Mouse (Mus musculus) kidney, adult 18-20 months (tissue): ENCODE data around the gene Col3a1.
A peak's percentile ranks its signal among the peaks of the same experiment; 100 is the strongest.

Source experiments
- DNase-seq: peaks from one replicate; pipeline ENCODE4 v3.0.0; 2021

The Col3a1 gene

DNA sequence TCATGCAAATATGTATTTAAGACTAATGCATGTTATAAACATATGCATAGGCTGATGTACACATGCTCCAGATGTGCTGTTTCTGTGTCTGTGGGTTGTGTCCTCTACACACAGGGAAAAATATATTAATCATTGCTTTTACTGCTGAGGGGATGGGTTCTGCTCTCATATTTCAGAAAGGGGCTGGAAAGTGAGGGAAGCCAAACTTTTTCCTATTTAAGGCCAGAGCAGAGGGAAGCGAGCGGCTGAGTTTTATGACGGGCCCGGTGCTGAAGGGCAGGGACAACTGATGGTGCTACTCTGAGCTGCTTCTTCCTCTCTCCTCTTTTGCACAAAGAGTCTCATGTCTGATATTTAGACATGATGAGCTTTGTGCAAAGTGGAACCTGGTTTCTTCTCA, at the start of gene Col3a1:
Gene Col3a1 (plus strand): TSS at position 151 of the 400 bp plus-strand sequence.
- DNase-seq, result peak; percentile 11

DNA sequence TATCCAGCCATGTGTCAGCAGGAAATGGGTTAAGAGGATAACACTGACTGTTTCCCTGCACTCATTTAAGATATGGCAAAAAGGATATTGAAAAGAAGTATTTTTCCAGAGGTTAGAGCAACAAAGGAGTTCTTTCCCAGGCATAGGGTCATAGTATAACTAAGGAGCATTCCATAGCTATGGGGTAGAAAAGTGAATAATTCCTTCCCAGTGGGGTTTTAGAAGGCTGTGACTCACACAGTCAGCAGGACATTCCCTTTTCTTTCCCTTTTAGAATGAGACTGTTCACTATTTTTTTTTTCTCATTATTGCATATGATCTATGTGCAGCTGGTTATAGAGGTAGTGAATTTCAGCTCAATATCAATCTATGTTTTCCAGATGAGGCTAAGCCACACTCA, 41.9 kb upstream of the Col3a1 start:
- no peak for DNase-seq

DNA sequence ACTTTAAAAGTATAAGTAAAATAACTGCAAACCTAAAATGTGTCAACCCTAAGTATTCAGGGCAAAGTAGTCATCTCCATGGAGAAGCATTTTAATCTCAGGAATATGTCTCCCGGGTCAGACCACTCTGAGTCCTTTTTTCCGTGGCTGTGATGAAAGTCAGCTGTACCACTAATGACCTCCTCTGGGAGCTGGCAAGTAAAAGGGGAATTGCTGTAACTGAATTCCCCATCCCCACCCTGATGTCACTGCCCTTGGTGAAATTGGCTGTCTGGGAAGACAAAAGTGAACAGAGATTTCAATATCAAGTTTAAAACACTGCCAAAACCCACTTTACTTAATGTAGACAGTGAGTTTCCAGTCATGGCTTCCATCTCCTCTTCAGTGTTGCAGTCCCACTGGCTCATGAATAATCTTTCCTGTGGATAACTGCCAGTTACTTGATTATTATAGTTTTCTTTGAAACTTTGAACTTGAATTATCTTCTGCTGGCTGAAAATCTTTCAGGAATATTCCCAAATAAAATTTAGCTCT, 35.3 kb upstream of the Col3a1 start:
- no peak for DNase-seq

DNA sequence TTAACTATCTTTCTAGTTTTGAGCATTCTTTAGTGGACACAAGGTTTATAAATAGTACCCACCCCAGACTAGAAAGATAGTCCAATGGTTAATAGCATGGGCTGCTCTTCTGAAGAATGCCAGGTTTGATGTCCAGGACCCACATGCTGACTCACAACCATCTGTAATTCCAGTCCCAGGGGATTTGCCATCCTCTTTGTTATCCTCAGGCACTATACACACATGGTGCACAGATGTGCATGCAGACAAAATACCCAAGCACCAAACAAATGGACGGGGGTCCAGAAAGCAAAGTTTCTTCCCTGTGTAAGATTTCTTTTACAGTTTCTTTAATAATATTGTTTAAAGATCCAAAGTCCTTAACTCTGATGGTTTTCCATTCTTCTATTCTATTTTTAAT, 23.4 kb upstream of the Col3a1 start:
- no peak for DNase-seq

DNA sequence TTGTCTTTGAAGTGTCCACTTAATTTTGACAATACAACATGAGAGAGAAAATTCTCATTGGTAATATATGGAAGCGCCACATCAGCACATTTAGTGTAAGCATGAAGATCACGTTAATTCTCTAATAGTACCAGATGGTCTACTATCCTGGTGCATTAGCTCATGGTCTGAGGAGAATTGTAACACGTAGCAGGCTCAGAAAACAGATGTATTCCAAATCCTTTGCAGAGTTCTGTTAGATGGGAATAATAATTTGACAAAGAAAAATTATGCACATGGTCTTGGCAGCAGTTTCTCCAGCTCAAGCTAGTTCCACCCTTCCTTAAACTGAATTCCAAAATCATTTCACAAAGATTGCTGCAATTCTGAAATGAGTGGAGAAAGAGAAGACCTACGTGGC, 21.3 kb upstream of the Col3a1 start:
- no peak for DNase-seq

DNA sequence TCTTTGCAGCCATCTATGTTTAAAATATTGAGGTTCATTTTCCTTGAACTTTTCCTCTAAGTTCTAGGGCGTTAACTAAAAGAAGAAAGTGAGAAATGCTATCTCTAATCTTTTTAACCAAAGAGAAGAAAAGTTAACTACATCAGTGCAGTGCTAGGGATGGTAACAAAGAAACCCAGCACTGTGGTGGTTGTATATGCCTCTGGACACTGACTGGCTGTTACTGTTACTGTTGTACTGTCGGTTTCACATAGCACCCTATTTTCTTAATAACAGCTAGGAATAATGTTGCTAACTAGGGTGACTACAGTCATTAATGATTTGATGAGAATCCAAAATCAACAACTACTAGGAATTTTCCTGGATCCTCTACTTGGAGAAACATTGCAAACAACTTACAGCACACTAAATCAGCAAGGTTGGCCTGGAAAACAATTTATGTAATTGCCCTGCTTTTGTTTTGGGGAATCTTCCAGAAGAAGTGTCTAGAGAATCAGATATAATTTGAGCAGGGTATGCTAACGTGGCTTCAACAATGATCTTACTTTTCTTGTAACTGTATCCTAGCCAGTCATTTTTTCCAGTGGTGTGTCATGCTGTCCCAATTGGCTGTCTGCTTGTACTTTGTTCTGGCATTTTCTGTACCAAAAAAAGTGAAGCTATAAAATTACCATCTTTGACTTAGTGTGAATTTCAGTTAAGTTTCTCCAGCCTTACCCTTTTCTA, 11.8 kb upstream of the Col3a1 start:
- no peak for DNase-seq

DNA sequence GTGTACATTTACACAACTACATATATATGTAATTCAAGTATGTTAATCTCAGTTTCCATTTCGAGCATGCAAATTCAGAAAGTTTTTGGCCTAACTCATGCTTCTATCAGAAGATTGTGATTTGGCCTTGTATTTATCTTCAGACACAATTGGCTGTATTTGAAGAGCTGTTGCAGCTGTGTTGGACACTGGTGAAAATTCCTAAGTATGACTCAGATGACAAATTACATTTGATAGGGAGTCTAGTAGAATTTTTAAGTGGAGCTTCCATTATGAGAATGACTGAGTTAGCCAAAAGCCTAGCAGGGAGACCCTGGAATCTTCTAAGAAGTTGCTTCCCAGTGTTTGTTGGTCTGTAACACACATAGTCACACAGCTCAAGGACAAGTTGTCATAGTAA, 7.1 kb upstream of the Col3a1 start:
- no peak for DNase-seq

DNA sequence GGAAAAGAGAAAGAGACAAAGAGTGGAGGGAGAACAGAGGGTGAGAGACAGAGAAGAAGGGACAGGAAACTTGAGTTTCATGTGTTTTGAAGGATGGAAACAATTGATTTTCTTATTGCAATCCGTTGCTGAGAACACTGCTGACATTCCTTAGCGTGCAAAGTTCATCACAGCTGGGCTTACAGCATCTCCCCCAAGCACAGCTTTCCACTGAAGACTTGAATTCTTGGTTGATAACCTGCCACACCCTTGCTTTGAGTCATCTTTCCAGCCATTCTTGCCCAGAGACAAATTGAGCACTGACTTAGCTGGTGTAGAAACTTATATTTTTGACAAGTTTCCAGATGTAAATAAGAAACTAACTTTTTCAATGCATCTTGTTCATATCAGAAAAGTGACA, 2.3 kb upstream of the Col3a1 start:
- no peak for DNase-seq

DNA sequence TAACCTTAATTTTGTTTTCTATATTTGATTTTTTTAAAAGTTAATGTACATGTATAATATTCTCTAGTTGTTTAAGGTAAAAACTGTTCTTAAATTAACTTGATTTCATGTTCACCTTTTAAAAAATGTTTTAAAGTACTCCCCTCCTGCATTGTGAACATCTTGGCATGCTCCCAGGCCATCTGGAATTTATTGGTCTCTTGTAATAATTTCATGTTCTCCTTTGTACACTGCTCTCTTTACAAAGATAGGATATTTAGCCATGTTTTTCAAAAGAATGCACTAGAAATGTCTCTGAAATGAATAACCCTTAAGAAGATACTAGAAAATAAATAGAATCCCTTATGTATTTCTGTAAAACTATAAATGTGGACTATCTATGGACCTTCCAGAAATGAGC, 624 bp downstream of the Col3a1 start:
- no peak for DNase-seq

DNA sequence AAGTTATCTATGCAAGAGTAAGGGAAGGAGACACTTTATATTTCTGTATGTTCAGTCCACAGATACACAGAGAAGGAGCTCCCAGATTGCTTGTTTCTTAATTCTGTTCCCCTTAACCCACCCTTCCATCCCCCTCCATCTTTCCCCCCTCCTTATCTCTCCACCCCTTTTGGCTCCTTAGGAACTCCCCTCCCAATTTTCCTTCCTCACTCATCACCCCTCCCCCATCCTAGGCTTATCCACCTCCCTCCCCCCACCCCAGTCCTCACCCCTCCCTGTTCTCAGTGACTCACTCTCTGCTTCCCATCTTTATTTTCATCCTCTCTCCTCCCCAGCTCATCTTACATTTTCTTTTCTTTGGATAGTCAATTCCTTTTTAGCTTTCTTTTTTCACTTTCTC, 1.5 kb downstream of the Col3a1 start:
- DNase-seq, result no peak

DNA sequence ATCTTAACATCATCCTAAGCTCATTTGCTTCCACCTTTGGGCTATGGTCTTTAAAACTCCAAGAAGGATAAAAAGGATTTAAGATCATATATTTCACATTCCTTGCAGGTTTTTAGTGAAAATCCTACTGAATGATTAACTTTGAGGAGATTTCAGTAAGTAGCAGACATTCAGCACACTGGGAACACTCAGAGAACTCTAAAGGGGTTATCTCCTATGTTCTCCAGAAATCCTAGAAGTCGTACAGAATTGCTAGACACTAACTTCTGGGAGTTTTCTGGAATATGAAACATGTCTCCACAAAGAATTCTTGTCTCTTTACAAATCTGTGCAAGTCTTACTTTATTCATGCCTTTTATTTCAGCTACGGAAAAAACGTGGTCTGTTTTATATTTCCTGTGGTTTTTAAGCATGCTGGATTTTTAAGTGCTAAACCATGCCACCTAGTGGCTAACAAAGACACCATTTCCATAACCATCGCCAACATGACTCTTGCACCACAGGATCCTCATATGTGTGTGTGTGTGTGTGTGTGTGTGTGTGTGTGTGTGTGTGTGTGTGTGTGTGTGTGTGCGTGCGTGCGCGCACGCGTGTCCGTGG, 2.5 kb downstream of the Col3a1 start:
- DNase-seq, result no peak

DNA sequence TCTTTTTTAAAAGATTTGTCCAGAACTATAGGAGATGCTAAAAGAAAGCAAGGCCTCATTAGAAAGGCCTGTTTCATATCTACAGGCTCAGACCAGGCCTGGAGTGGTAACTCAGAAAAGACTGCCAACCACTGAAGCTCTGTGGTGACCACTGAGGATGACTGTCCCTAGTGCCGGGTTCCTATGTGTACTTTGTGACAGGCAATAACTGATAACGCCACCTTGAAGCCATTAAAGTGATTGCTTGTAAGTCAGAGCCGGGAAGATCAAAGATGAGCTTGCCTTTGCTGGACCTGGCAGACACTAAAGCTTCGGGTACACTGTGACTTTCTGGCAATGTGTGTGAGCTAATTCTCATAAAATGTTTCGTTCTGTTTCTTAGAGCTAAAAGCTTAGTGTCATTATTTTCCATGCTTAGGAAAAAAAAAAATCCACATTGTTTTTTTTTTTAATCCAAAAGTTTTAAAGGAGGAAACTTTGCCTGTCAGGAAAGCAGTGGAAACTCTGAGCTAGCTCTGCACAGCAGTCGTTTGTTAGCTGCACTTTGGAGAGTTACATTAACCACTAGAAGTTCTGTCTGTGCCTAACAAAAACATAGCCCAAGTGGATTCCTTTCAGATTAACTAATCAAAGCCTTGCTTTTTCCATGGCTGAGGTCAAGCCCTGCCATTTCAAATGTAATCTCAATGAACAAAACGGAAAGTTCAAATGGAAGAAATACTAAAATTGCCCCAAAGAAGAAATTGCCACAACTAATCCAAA, 4.6 kb downstream of the Col3a1 start:
- DNase-seq, result no peak

DNA sequence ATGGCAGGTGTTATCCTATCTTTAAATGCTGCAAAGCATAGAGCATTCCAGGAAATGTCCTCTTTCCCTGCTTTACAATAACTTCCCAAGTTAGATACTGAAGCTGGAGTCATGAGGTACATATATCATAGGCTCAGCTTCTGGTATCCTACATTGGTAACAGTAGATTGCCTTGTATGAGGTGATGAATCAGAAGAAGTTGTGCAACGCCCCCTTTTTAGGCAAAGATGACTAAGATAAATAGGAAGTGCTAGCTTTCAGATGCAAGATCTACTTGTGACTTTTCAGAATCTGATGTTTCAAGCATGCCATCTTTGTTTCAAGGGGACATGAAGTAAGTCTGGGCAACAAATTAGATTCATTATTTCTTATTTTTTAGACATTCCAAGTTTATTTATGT, 6.9 kb downstream of the Col3a1 start:
- no peak for DNase-seq

DNA sequence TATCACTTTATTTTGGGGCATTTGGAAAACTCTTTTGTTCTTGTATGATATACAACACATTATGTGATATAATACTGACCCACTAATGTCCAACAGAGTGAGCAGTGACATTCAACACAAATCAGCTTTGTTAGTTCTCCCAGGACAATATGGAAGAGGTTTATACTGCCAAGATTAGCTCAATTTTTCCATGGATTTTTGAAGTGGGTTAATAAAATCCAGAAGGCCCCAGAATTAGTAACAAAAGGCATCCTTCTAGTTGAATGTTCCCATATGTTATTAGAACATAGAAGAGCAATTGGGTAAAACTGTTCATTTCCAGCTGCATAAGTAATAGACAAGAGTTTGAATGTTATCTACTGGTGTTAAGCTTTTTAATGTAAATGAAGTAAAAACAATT, 9.5 kb downstream of the Col3a1 start:
- no peak for DNase-seq

DNA sequence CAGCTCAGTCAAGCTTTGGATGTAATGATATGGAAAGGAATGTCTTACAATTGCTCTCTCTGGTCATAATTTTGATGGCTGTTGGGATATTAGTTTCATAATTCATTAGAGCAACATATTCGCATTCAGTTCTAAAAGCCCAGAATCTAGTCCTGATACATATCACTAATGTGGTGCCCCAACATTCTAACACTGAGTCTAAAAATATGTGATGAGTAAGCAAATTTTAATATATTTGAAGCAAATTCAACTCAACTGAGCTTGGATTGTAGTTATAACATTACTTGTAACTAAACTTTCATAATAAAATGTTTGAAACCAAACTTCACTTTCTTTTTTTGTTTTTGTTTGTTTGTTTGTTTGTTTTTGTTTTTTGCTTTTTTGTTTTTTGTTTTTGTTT, 17.8 kb downstream of the Col3a1 start:
- DNase-seq, result no peak

DNA sequence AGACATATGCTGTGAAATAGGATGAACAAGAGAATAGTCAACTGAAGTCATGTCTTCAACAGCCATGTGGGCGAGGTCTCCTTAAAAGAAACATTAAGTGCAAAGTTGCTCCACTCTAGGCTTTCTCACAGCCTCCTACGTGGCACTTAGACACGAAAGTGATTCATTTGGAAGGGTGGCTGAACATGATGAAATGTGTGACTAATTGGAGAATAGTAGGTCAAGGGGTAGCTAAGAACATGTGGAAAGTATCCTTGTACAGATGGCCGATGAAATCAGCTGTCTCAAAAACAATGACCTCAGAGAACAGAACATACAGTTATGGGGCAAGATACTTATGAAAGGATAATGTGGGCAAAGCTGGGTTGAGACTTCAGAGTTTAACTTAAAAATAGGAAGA, 44.6 kb downstream of the Col3a1 start:
- DNase-seq, result no peak

DNA sequence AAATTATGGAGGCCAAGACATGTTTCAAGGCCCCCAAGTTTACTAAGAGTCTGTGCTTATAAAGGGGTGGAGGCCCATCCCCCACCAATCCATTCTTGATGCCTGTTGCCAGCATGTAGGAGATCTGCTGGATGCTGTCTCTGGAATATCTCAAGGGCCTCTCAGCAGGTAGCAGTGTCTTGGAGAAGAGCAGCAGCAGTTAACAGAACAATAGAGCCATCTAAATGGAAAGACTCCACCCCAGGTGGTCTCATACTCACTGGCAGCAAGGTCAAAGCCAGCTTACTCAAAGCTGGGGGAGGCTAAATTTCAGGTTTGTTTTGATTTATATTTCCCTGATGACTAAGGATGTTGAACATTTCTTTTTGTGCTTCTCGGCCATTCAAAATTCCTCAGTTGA, 46.7 kb downstream of the Col3a1 start:
- no peak for DNase-seq

DNA sequence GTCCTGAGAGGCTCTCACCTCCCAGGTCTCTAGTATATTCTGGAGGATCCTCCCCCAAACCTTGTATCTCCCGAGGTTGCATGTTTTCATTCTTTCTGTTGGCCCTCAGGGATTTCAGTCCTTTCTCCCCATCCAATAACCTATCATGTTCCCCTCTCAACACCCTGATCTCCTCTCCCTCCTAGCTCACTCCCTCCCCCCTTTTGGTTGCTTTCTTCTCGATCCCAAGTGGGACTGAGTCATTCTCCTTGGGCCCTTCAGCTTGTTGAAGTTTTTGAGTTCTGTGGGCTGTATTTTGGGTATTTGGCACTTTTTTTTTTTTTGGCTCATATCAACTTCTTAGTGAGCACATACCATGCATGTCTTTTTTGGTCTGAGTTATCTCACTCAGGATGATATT, 47.8 kb downstream of the Col3a1 start:
- DNase-seq, result no peak

DNA sequence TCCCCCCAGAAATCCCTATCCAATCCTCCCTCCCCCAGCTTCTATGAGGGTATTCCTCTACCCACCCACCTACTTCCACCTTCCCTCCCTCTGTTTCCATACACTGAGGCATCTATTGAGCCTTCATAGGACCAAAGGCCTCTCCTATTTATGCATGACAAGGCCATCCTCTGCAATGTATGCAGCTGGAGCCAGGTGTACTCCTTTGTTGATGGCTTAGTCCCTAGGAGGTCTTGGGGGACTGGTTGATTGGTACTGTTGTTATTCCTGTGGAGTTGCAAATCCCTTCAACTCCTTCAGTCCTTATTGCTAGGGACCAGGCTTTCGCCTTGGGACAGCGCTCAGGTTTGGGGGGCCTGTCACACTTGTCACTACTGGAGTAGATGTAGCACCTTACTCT, 48.3 kb downstream of the Col3a1 start:
- DNase-seq, result no peak

DNA sequence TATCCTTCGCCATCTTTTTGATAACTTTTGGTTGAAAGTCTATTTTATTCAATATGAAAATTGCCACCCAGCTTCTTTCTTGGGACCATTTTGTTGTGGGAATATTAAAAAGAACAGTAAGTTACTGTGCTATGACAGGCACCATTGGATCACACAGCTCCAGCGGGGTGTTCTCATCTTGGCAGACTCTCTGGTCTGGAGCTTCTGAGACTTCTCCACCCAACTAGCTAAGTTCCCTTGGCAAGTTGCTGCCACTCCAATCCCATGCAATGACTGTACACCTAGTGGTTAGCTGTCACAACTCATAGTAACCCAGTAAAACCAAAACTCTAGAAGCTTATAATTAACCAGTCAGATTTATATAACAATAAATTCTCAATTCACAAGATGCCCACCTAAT, 51.9 kb downstream of the Col3a1 start:
- no peak for DNase-seq

DNA sequence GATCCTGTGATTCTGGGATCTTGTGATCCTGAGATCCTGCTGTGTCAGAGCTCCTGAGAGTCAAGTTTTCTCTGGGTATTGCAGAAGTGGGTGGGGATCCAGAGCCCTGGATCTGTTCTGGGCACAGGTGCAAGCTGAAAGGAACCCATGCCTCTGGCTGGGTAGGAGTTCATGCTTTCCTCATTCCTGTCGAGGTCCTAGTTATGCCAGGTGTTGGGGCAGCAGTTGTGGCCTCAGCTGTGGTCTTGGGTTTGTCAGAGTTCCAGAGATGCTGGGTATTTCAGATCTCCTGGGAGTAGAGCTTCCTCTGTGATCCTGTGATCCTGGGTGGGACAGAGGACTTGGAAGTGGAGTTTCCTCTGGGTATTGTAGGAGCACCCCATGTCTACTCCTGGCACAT, 54.1 kb downstream of the Col3a1 start:
- DNase-seq, result no peak

DNA sequence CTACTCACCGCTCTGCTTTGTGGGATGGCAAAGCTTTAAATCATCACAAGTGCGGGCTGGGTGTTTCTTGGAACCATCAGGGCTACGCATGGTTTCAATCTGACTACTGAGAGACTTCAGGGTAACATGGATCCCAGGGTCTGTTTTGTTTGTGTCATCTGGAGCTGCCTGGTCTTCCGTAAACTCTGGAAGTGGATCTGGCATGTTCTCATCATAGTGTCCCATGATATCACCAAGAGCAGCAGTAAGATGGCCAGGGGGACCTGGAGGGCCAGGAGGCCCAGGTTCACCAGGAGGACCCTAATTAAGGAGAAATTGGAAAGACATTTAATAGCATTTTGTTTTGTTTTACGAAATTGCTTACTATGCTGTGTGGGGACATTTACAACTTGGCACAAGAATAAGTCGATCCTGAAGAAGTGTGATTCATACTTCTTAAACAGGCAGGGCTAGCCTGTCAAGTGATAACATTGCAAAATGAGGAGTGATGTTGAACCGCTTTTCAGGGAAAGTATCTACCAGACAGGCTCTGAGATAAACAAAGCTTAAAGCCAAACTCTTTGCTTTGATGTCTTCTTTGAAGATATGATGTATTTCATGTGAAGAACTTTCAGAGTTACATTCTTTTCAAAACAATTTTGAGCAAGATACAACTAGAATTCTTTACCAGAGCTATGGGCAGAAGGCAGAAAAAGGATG, 68.8 kb downstream of the Col3a1 start:
- DNase-seq, result no peak

DNA sequence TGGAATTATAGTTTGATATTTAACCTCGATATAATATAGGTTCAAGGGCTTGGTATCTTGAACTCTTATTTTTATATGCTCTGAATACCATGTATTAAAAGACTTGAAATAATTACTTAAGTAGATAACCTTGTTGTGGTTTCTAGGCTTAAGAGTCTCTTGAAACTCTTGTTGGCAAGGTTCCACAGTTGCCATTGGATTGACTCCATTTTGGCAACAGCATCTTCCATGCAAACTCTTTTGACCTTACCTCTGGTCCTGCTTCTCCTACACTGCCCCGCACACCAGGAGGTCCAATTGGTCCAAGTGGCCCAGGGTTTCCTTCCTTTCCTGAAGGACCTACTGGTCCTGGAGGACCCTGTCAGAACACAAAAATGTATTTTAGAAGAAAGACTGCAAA, 70.5 kb downstream of the Col3a1 start:
- no peak for DNase-seq
